Mouse (Mus musculus): ENCODE data around the gene Cldn7. TPM values are rescaled to one million over a fixed set of nuclear protein-coding genes. Genes with fewer than 3 reads are reported as not detected.
A peak's percentile ranks its signal among the peaks of the same experiment; 100 is the strongest.
"Not testable (repeated sequence)": the region's sequence is repeated elsewhere in the genome, so short reads cannot be mapped to it uniquely, and the experiment has no call there.

The Cldn7 gene
- polyA plus RNA-seq, 1 experiment from 2014 or later = 13.1 TPM

DNA sequence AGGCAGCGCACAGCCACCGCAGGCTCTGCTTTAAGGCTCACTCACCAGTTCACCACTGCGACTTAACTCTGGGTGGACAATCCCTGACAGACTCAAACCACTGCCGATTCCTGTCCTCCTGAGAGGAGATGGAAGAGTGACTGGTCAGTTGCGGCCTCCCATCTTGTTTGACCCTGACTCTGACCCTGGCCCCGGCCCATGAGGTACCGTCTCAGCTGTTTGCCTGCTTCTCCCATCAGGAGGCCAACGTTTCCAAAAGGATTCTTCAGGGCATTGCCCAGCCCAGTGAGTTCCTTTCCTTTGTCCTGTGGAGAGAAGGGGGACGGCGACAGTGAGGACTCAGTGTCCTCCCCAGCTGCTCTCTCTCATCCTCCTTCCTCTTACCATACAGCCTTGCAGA is 46.4 kb downstream of the Cldn7 start:
- Histone ChIP-seq H3K9ac (no peak overlapping the region), H3K36me3 (peaks cover 82% of the 10 kb centered on the region), H3K4me2 (no peak overlapping the region), H3K27me3 (no peaks in the 10 kb centered on the region), H3K4me1 (peaks cover 12% of the 10 kb centered on the region), H3K4me3 (no peak overlapping the region), H3K27ac (no peak overlapping the region), H3K9me3 (no peaks in the 10 kb centered on the region)
- no peak for ATAC-seq (ENCODE audit: insufficient number of reproducible peaks, low FRiP score, low TSS enrichment, low read depth)
- 90% methylated on average over 10 of the region's 10 CpGs for WGBS

DNA sequence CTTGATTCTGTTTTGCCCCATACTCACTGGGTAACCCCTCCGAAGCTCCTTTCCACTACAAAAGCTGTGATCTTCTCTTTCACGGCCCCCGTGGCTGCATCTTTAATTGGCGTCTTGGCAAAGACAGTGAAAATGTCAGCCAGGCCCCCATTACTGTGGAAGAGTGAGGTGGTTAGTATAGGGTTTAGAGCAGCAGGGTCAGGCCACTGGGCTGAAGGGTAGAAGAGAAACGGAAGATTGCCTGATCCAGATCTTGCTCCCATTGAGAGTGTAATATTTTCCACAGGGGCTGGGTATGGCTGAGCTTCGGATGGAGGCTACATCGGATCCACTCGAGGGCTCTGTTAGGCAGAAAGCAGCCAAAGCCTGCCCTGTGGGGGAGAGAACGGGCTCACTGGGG is 48.4 kb downstream of the Cldn7 start:
- Histone ChIP-seq H3K4me3 (no peak overlapping the region), H3K27me3 (no peaks in the 10 kb centered on the region), H3K27ac (no peak overlapping the region), H3K36me3 (peaks cover 63% of the 10 kb centered on the region), H3K4me1 (peaks cover 21% of the 10 kb centered on the region), H3K4me2 (no peak overlapping the region), H3K9me3 (no peaks in the 10 kb centered on the region), H3K9ac (no peak overlapping the region)
- WGBS = 86% methylated on average over 9 of the region's 9 CpGs
- no peak for ATAC-seq (ENCODE audit: insufficient number of reproducible peaks, low FRiP score, low TSS enrichment, low read depth)

DNA sequence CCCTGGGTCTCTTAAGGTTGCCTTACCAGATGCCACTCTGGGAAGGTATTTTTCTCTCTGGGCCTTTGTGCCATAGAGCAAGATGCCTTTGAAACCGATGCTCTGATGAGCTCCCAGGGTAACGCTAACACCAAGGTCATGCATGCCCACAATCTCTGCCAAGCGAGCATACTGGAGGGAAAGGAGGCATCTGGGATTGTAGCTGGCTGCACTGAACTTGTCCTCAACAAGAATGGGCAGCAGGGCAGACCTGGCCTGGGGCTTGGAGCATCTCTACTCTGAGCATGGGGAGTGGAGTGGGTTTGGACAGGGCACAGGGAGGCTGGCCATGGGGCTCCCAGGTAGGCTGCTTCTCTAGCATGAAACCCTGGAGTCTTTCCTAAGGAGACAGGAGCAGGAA is 48.8 kb downstream of the Cldn7 start:
- WGBS = 90% methylated on average over 3 of the region's 3 CpGs
- no peak overlapping the region for H3K9ac ChIP-seq
- no peaks in the 10 kb centered on the region for H3K27me3 ChIP-seq
- H3K4me2 ChIP-seq = no peak overlapping the region
- H3K4me1 ChIP-seq = peaks cover 23% of the 10 kb centered on the region
- H3K4me3 ChIP-seq = no peak overlapping the region
- ATAC-seq (ENCODE audit: insufficient number of reproducible peaks, low FRiP score, low TSS enrichment, low read depth) = no peak
- H3K27ac ChIP-seq = no peak overlapping the region
- H3K9me3 ChIP-seq = no peaks in the 10 kb centered on the region
- H3K36me3 ChIP-seq = peaks cover 58% of the 10 kb centered on the region

DNA sequence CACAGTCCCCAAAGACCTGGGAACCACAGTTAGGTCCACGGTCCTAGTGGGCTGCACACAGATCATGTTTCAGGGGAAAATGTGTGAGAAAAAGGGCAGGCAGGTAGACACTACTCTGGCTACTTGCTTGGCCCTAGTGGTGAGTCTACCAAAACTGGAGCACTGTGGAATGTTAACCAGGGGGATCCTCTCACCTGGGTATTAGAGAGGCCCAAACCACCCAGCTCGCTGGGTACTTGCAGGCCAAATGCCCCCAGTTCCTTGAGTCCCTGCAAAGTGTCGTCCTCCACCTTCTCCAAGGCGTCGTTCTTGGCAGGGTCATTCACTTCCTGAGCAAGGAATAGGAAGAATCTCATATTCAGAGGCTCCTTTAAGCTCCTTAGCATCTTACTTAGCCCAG is 49.5 kb downstream of the Cldn7 start:
- no peaks in the 10 kb centered on the region for H3K9me3 ChIP-seq
- peaks cover 30% of the 10 kb centered on the region for H3K4me1 ChIP-seq
- 49% methylated on average over 5 of the region's 5 CpGs for WGBS
- 0 out of 2 replicates have a peak overlapping the region, but pooled peaks have one; percentile 81 for H3K4me2 ChIP-seq
- no peak overlapping the region for H3K4me3 ChIP-seq
- H3K27ac ChIP-seq = no peak overlapping the region
- H3K9ac ChIP-seq = no peak overlapping the region
- peaks cover 51% of the 10 kb centered on the region for H3K36me3 ChIP-seq
- no peak for ATAC-seq (ENCODE audit: insufficient number of reproducible peaks, low FRiP score, low TSS enrichment, low read depth)
- no peaks in the 10 kb centered on the region for H3K27me3 ChIP-seq

DNA sequence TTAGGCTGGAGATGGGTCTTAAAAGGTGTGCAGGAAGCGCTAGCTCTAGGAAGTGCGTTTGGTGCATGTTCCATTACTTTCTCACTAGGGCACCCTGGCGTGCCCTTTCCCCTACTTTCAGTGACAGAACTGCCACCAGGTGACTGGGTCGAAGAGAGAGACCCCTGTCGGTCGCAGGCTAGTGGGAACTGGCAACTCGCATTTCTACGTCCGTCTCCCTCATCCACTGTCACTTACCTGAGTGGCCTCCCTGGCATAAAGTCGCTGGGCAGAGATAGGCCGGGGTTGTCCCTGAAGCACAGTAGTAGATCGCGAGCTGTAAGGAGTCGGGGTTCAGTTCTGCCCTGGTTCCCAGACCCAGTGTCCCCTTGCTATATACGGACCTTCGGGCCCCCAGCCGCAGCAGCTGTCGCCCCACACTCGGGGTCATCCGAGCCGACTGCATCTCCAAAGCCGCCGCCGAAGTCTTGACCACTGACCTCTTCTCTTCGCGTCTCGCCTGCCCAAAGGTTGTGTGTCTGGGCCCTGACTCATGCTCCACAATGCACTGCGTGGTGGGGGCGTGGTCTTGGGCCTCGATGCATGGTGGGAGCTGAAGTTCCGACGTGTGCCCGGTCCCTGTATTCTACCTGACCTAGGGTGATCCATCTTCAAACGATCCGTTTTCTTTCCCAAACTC is 50.4 kb downstream of the Cldn7 start, which contains the start of gene Acadvl:
Gene Acadvl (minus strand): TSS at position 532 of the 679 bp plus-strand sequence.
- Histone ChIP-seq H3K9me3 (no peaks in the 10 kb centered on the region), H3K36me3 (peaks cover 42% of the 10 kb centered on the region), H3K27ac (peak within 1 kb of the TSS; percentile 74), H3K4me2 (peak within 1 kb of the TSS; percentile 81), H3K4me3 (peak within 1 kb of the TSS; percentile 67), H3K4me1 (peaks cover 39% of the 10 kb centered on the region), H3K9ac (peak within 1 kb of the TSS; percentile 56), H3K27me3 (no peaks in the 10 kb centered on the region)
- WGBS = 1% methylated on average over 35 of the region's 35 CpGs
- peak; percentile 69; the same call in 1 of the 2 replicates for ATAC-seq (ENCODE audit: insufficient number of reproducible peaks, low FRiP score, low TSS enrichment, low read depth)

DNA sequence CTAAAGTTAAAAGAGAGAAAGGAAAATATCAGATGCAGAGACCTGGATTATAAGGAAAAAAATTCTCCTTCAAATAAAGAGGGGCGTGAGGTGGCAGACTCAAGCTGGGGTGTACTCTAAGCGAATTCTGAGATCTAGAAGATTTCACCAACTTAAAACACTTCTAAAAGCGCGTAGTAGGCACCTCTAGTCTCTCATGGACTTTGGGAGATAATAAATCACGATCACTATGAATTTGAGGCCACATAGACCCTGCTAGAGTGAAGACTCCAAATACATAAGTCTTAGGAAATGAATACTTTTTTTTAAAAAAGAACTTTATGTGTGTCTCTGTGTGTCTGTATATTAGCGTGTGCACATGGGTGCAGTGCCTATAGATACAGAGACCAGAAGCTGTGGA is 51.1 kb downstream of the Cldn7 start:
- WGBS = 60% methylated on average over 6 of the region's 6 CpGs
- H3K4me3 ChIP-seq = no peak overlapping the region
- no peaks in the 10 kb centered on the region for H3K27me3 ChIP-seq
- peaks cover 46% of the 10 kb centered on the region for H3K4me1 ChIP-seq
- no peak overlapping the region for H3K27ac ChIP-seq
- H3K9me3 ChIP-seq = no peaks in the 10 kb centered on the region
- H3K36me3 ChIP-seq = peaks cover 35% of the 10 kb centered on the region
- peak overlapping the region; percentile 56; the same call in 1 of the 2 replicates for H3K9ac ChIP-seq
- H3K4me2 ChIP-seq = peak overlapping the region; percentile 81
- ATAC-seq (ENCODE audit: insufficient number of reproducible peaks, low FRiP score, low TSS enrichment, low read depth) = no peak

DNA sequence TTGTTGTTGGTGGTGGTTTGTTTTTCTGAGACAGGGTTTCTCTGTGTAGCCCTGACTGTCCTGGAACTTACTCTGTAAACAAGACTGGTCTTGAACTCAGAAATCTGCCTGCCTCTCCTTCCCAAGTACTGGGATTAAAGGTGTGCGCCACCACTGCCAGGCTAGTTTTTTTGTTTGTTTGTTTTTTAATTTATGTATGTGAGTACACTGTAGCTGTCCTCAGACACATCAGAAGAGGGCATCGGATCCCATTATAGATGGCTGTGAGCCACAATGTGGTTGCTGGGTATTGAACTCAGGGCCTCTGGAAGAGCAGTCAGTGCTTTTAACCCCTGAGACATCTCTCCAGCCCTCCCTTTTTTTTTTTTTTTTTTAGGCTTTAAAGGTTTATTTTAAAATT is 51.6 kb downstream of the Cldn7 start:
- H3K4me2 ChIP-seq; H3K9me3 ChIP-seq; H3K27ac ChIP-seq; ATAC-seq (ENCODE audit: insufficient number of reproducible peaks, low FRiP score, low TSS enrichment, low read depth); H3K27me3 ChIP-seq; H3K4me3 ChIP-seq; H3K9ac ChIP-seq: not testable (repeated sequence)
- WGBS = 80% methylated on average over 2 of the region's 2 CpGs
- Histone ChIP-seq H3K4me1 (peaks cover 51% of the 10 kb centered on the region), H3K36me3 (peaks cover 30% of the 10 kb centered on the region)

DNA sequence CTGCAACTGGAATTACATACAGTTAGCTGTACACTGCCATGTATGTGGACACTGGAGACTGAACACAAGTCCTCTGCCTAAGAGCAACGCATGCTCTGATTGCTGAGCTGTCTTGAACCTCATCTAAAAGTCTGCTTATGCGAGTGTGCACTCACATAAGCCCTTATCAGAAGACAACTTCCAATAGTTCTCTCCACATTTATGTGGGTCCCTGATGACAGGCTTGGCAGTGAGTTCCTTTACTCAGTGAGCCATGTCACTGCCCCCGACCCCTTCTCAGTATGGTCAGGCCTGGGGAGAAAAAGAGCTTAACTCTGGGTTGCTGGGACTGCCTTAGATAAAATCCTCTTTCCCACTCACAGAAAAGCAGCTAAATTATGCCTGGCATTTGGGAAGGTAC is 52.1 kb downstream of the Cldn7 start, which contains the start of gene Dlg4:
Gene Dlg4 (plus strand): TSS at position 274 of the 400 bp plus-strand sequence.
- WGBS = 85% methylated on average over 3 of the region's 3 CpGs

DNA sequence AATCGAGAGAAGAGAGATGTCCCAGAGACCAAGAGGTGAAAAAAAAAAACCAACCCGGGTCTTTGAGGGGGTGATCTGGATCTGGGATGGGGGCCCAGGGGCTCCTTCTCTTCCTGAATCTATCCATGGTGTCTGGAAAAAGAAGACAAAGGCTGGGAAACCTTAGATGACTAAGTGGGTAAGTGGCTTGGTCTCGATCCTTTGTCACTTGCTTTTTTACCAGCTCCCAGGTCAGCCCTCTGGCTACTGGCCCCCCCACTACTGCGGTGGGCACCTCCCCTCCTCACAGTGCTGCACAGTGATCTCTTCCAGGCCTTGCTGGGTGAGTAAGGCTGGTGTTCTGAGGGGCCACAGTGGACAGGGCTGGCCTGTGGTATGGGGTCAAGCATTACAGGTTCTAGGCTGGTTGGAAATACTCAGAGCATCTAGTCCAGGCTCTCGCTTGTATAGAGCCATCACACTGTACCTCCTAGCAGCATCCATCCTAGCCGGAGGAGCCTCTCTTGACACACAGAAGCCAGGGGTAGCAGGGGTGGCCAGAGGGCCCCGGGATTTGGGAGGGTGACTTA is 52.7 kb downstream of the Cldn7 start:
- WGBS = 41% methylated on average over 7 of the region's 7 CpGs
- H3K9me3 ChIP-seq = no peaks in the 10 kb centered on the region

More for the DNA sequence above, 52.1 kb downstream of the Cldn7 start, which contains the start of gene Dlg4:
- Histone ChIP-seq H3K9me3 (no peaks in the 10 kb centered on the region), H3K4me1 (peaks cover 56% of the 10 kb centered on the region), H3K27me3 (no peaks in the 10 kb centered on the region), H3K4me3 (peak within 1 kb of the TSS; percentile 68), H3K9ac (peak within 1 kb of the TSS; percentile 34; the same call in 1 of the 2 replicates), H3K27ac (peak within 1 kb of the TSS; percentile 95), H3K4me2 (peak within 1 kb of the TSS; percentile 90), H3K36me3 (peaks cover 25% of the 10 kb centered on the region)
- no peak for ATAC-seq (ENCODE audit: insufficient number of reproducible peaks, low FRiP score, low TSS enrichment, low read depth)

More for the DNA sequence above, 52.7 kb downstream of the Cldn7 start:
- Histone ChIP-seq H3K27ac (peak overlapping the region; percentile 95), H3K36me3 (peaks cover 19% of the 10 kb centered on the region), H3K27me3 (no peaks in the 10 kb centered on the region), H3K4me1 (peaks cover 60% of the 10 kb centered on the region), H3K9ac (no peak overlapping the region; the same call in 1 of the 2 replicates), H3K4me2 (peak overlapping the region; percentile 90; the same call in 1 of the 2 replicates), H3K4me3 (no peak overlapping the region)
- ATAC-seq (ENCODE audit: insufficient number of reproducible peaks, low FRiP score, low TSS enrichment, low read depth) = no peak

MicroRNAs encoded within 50 kb of the gene (microRNA counts, 519-probe panel; counts per million panel counts)
- not detected for microRNA mmu-miR-324-3p
- 2,812 counts per million, percentile 63 among the panel's probes with 10 or more counts for microRNA mmu-miR-324-5p

Small RNA genes lying within 50 kb of the gene (microRNA-seq; reads per million reads assigned to microRNA genes)
- gene Gm44349 (not detected), gene Mir324 (2,424 reads per million, percentile 83 among the genes with 10 or more reads in this experiment)

Other genes starting within 250 kb of the Cldn7 start
- 20.0 and 20.9 TPM in 2 replicates for gene Polr2a, start 206.1 kb upstream of the Cldn7 start, polyA plus RNA-seq (2015; fragmentation: Nextera tagmentation; extraction: Ambion mirVana)
- gene Slc35g3, start 202.8 kb upstream of the Cldn7 start, polyA plus RNA-seq (2015; fragmentation: Nextera tagmentation; extraction: Ambion mirVana) = 0.09 and 0.15 TPM in 2 replicates
- 5.1 and 5.4 TPM in 2 replicates for gene Zbtb4, start 198.9 kb upstream of the Cldn7 start, polyA plus RNA-seq (2015; fragmentation: Nextera tagmentation; extraction: Ambion mirVana)
- 18.6 and 30.0 TPM in 2 replicates for gene Chrnb1, start 168.8 kb upstream of the Cldn7 start, polyA plus RNA-seq (2015; fragmentation: Nextera tagmentation; extraction: Ambion mirVana)
- 3.4 and 3.9 TPM in 2 replicates for gene Fgf11, start 162.9 kb upstream of the Cldn7 start, polyA plus RNA-seq (2015; fragmentation: Nextera tagmentation; extraction: Ambion mirVana)
- gene Tmem102, start 159.2 kb upstream of the Cldn7 start, polyA plus RNA-seq (2015; fragmentation: Nextera tagmentation; extraction: Ambion mirVana) = 8.1 and 8.9 TPM in 2 replicates
- gene Gm39566, start 149.5 kb upstream of the Cldn7 start, polyA plus RNA-seq (2015; fragmentation: Nextera tagmentation; extraction: Ambion mirVana) = not detected in 2 replicates
- not detected in 2 replicates for gene Spem2, start 146.3 kb upstream of the Cldn7 start, polyA plus RNA-seq (2015; fragmentation: Nextera tagmentation; extraction: Ambion mirVana)
- gene Spem1, start 142.6 kb upstream of the Cldn7 start, polyA plus RNA-seq (2015; fragmentation: Nextera tagmentation; extraction: Ambion mirVana) = 0.28 TPM in 1 of 2 replicates, not detected in the other
- gene Nlgn2, start 127.0 kb upstream of the Cldn7 start, polyA plus RNA-seq (2015; fragmentation: Nextera tagmentation; extraction: Ambion mirVana) = 7.6 and 8.7 TPM in 2 replicates
- 325 and 365 TPM in 2 replicates for gene Tmem256, start 126.3 kb upstream of the Cldn7 start, polyA plus RNA-seq (2015; fragmentation: Nextera tagmentation; extraction: Ambion mirVana)
- gene Plscr3, start 118.4 kb upstream of the Cldn7 start, polyA plus RNA-seq (2015; fragmentation: Nextera tagmentation; extraction: Ambion mirVana) = 132 and 134 TPM in 2 replicates
- 4.1 and 5.0 TPM in 2 replicates for gene Tnk1, start 106.0 kb upstream of the Cldn7 start, polyA plus RNA-seq (2015; fragmentation: Nextera tagmentation; extraction: Ambion mirVana)
- 0.31 and 0.73 TPM in 2 replicates for gene Tmem95, start 86.8 kb upstream of the Cldn7 start, polyA plus RNA-seq (2015; fragmentation: Nextera tagmentation; extraction: Ambion mirVana)
- 20.5 TPM in 2 replicates for gene Kctd11, start 83.4 kb upstream of the Cldn7 start, polyA plus RNA-seq (2015; fragmentation: Nextera tagmentation; extraction: Ambion mirVana)
- 2.7 and 3.1 TPM in 2 replicates for gene Acap1, start 69.2 kb upstream of the Cldn7 start, polyA plus RNA-seq (2015; fragmentation: Nextera tagmentation; extraction: Ambion mirVana)
- gene 2810408A11Rik, start 63.8 kb upstream of the Cldn7 start, polyA plus RNA-seq (2015; fragmentation: Nextera tagmentation; extraction: Ambion mirVana) = 7.6 and 8.4 TPM in 2 replicates
- 7.1 and 7.3 TPM in 2 replicates for gene Neurl4, start 63.7 kb upstream of the Cldn7 start, polyA plus RNA-seq (2015; fragmentation: Nextera tagmentation; extraction: Ambion mirVana)
- gene Gps2, start 50.9 kb upstream of the Cldn7 start, polyA plus RNA-seq (2015; fragmentation: Nextera tagmentation; extraction: Ambion mirVana) = 71.5 and 77.1 TPM in 2 replicates
- gene Eif5a, start 42.8 kb upstream of the Cldn7 start, polyA plus RNA-seq (2015; fragmentation: Nextera tagmentation; extraction: Ambion mirVana) = 1,601 and 1,681 TPM in 2 replicates
- gene Ybx2, start 29.0 kb upstream of the Cldn7 start, polyA plus RNA-seq (2015; fragmentation: Nextera tagmentation; extraction: Ambion mirVana) = 3.6 and 4.6 TPM in 2 replicates
- 23.0 and 23.5 TPM in 2 replicates for gene Slc2a4, start 16.6 kb upstream of the Cldn7 start, polyA plus RNA-seq (2015; fragmentation: Nextera tagmentation; extraction: Ambion mirVana)
- 24.6 and 32.0 TPM in 2 replicates for gene Ctdnep1, start 16.4 kb downstream of the Cldn7 start, polyA plus RNA-seq (2015; fragmentation: Nextera tagmentation; extraction: Ambion mirVana)
- 111 and 119 TPM in 2 replicates for gene Elp5, start 17.7 kb downstream of the Cldn7 start, polyA plus RNA-seq (2015; fragmentation: Nextera tagmentation; extraction: Ambion mirVana)
- gene Gabarap, start 26.4 kb downstream of the Cldn7 start, polyA plus RNA-seq (2015; fragmentation: Nextera tagmentation; extraction: Ambion mirVana) = 545 and 568 TPM in 2 replicates
- 72.2 and 81.6 TPM in 2 replicates for gene Phf23, start 31.0 kb downstream of the Cldn7 start, polyA plus RNA-seq (2015; fragmentation: Nextera tagmentation; extraction: Ambion mirVana)
- gene Dvl2, start 35.8 kb downstream of the Cldn7 start, polyA plus RNA-seq (2015; fragmentation: Nextera tagmentation; extraction: Ambion mirVana) = 42.2 and 43.1 TPM in 2 replicates
- 92.2 and 100 TPM in 2 replicates for gene Acadvl, start 50.6 kb downstream of the Cldn7 start, polyA plus RNA-seq (2015; fragmentation: Nextera tagmentation; extraction: Ambion mirVana)
- gene Dlg4, start 52.2 kb downstream of the Cldn7 start, polyA plus RNA-seq (2015; fragmentation: Nextera tagmentation; extraction: Ambion mirVana) = 9.6 and 10.7 TPM in 2 replicates
- 0.93 and 1.1 TPM in 2 replicates for gene Asgr1, start 89.3 kb downstream of the Cldn7 start, polyA plus RNA-seq (2015; fragmentation: Nextera tagmentation; extraction: Ambion mirVana)
- 0.54 and 0.83 TPM in 2 replicates for gene Asgr2, start 127.9 kb downstream of the Cldn7 start, polyA plus RNA-seq (2015; fragmentation: Nextera tagmentation; extraction: Ambion mirVana)
- 1.2 and 1.6 TPM in 2 replicates for gene Mgl2, start 165.6 kb downstream of the Cldn7 start, polyA plus RNA-seq (2015; fragmentation: Nextera tagmentation; extraction: Ambion mirVana)
- 1.8 and 2.3 TPM in 2 replicates for gene Clec10a, start 191.4 kb downstream of the Cldn7 start, polyA plus RNA-seq (2015; fragmentation: Nextera tagmentation; extraction: Ambion mirVana)
- 1.5 and 1.6 TPM in 2 replicates for gene Slc16a11, start 248.0 kb downstream of the Cldn7 start, polyA plus RNA-seq (2015; fragmentation: Nextera tagmentation; extraction: Ambion mirVana)

Data from limb, embryonic 15.5 days (tissue).